Mouse (Mus musculus): Measurements from ENCODE around the gene Caprin2. TPM values are rescaled to one million over a fixed set of nuclear protein-coding genes. Genes with fewer than 3 reads are reported as not detected.

Gene Caprin2
- 1.7 and 5.9 TPM in 2 replicates for polyA plus RNA-seq (2012; rRNA removed; ENCODE audit: low replicate concordance)

DNA sequence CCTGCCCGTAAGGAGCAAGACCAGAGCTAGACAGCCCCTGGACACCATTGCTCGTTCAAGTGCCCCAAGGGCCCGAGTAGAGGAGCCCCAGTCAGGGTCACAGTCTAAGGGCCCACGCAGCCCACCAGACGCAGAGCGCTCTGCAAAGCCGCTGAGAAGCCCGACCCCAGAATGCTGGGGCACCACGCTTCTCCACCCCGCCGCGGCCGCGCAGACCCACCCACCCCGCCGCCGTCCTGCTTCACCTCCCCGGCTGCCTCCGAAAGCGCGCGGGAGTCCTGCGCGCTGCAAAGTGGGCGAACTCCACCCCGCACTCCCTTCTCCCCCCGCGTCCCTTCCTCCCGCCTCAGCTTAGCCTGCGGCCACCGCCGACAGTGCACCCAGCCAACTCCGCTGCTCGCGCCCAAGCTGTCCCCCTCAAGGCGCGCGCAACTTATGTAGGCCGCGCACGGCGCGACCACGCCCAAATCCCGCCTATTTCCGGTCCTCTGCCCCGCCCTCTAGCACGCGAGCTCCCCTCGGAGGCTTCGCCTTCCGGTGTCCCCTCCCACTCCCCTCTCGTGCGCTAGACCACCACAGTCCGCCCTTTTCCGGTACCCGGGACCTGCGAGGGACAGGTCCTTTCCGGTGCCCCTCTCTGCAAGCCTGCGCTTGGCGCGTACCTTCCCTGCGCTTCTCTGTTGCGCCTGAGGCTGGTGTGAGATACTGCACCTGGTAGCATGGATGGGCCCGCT is at the start of gene Caprin2:
TSS of gene Caprin2 (minus strand) at position 465 of the 734 bp plus-strand sequence.

DNA sequence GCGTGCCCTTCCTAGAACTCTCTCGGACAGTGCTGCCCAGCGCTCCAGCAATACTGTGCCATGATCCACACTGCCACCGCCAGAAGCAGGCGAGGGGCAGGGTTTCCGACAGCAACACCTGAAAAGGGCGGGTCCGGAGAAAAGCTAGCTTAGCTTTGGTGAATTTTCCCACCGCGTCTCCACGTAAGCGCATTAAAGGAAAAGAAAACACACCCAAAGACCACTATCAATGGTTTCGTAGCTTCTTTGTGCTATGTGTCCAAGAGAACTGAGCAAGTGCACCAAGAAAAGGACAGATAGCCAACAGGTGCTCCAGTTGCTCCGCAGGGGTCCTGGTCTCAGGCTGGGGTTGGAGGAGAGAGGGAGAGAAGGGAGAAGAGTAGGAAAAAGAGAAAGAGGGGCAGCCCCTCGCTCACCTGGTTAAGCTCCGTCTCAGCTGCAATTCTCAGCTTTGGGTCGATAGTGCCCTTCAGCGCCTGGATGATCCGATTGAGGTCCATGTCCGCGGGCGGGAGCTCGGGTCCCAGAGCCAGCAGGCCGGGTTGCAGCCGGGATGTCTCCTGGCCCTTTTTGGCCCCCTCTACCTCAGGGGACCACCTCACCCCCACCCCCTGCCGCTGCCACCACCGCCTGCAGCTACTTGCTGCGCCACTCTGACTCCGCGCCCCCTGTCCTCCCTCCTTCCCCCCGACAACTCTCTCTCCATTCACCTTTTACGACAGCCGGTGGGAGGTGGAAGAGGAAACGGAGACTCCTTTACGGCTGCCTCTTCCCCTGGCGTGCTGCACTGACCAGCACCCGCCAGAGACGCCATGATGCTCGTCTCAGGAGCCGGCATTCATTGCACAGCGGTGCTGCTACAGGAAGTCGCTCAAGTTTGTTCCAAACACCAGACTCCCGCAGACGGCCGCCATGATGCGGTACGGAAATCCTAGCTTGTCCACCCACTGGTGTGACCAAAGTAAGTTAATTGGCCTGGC is 65.0 kb downstream of the Caprin2 start, which contains the start of gene Ipo8:
TSS of gene Ipo8 (minus strand) at position 720 of the 980 bp plus-strand sequence.

Other genes starting within 250 kb of the Caprin2 start
- 3.9 and 5.6 TPM in 2 replicates for gene Ipo8, start 64.8 kb downstream of the Caprin2 start, polyA plus RNA-seq (2012; rRNA removed; ENCODE audit: low replicate concordance)
- 0.63 and 1.0 TPM in 2 replicates for gene Sinhcaf, start 50.2 kb upstream of the Caprin2 start, polyA plus RNA-seq (2012; rRNA removed; ENCODE audit: low replicate concordance)
- gene Dennd5b, start 205.4 kb upstream of the Caprin2 start, polyA plus RNA-seq (2012; rRNA removed; ENCODE audit: low replicate concordance): 16.9 and 32.9 TPM in 2 replicates
- gene Gm10203, start 233.9 kb upstream of the Caprin2 start, polyA plus RNA-seq (2012; rRNA removed; ENCODE audit: low replicate concordance): not detected in 2 replicates
- gene Etfbkmt, start 243.6 kb upstream of the Caprin2 start, polyA plus RNA-seq (2012; rRNA removed; ENCODE audit: low replicate concordance): 1.2 and 1.5 TPM in 2 replicates

All from duodenum, adult 2 months (tissue).